Comparison of ENCODE assay signal across 8 mouse cellular contexts in genomic region chr7:81934267-81934745, GRCm38 (mm10). TPM values are rescaled to one million over a fixed set of nuclear protein-coding genes. Genes with fewer than 3 reads are reported as not detected.
DNase-seq lines count a peak whose midpoint lies in the region; ATAC-seq lines count a peak whose summit lies in the region.

Hdgfl3 (minus strand) TSS chr7:81934473.

- WGBS in neural tube, embryonic 11.5 days, result under 1% methylated on average over 43 of the region's 63 CpGs
- WGBS in embryonic facial prominence, embryonic 13.5 days, result under 1% methylated on average over 63 of the region's 63 CpGs
- under 1% methylated on average over 40 of the region's 63 CpGs for WGBS in limb, embryonic 11.5 days
- WGBS in midbrain, embryonic 14.5 days, result under 1% methylated on average over 55 of the region's 63 CpGs
- under 1% methylated on average over 53 of the region's 63 CpGs for WGBS in stomach, embryonic 16.5 days

- peaks cover 13% of the 10 kb centered on the region for H3K4me1 ChIP-seq in neural tube, embryonic 11.5 days (ENCODE audit: control insufficient read depth, insufficient read depth, low read length)
- H3K4me1 ChIP-seq in embryonic facial prominence, embryonic 13.5 days, result peaks cover 19% of the 10 kb centered on the region
- H3K4me1 ChIP-seq in limb, embryonic 11.5 days (ENCODE audit: control insufficient read depth, insufficient read depth, low read length), result peaks cover 6% of the 10 kb centered on the region; the same call in 1 of the 2 replicates
- peaks cover 26% of the 10 kb centered on the region for H3K4me1 ChIP-seq in midbrain, embryonic 14.5 days (ENCODE audit: control insufficient read depth, insufficient read depth, low read length)
- H3K4me1 ChIP-seq in stomach, embryonic 16.5 days (ENCODE audit: control insufficient read depth, insufficient read depth, low read length), result peaks cover 7% of the 10 kb centered on the region; the same call in 1 of the 2 replicates

- H3K36me3 ChIP-seq in neural tube, embryonic 11.5 days (ENCODE audit: control insufficient read depth, insufficient read depth, low read length), result no peaks in the 10 kb centered on the region
- no peaks in the 10 kb centered on the region for H3K36me3 ChIP-seq in embryonic facial prominence, embryonic 13.5 days
- H3K36me3 ChIP-seq in limb, embryonic 11.5 days (ENCODE audit: control insufficient read depth, insufficient read depth, low read length), result no peaks in the 10 kb centered on the region
- H3K36me3 ChIP-seq in midbrain, embryonic 14.5 days (ENCODE audit: control insufficient read depth, insufficient read depth, low read length), result no peaks in the 10 kb centered on the region
- no peaks in the 10 kb centered on the region for H3K36me3 ChIP-seq in stomach, embryonic 16.5 days (ENCODE audit: control insufficient read depth, insufficient read depth, low read length)

- H3K27me3 ChIP-seq in neural tube, embryonic 11.5 days (ENCODE audit: control insufficient read depth, insufficient read depth, low read length), result no peaks in the 10 kb centered on the region
- 0 out of 2 replicates have a peak, but pooled peaks cover 5% of the 10 kb centered on the region for H3K27me3 ChIP-seq in embryonic facial prominence, embryonic 13.5 days
- H3K27me3 ChIP-seq in limb, embryonic 11.5 days (ENCODE audit: control insufficient read depth, insufficient read depth, low read length), result no peaks in the 10 kb centered on the region
- H3K27me3 ChIP-seq in midbrain, embryonic 14.5 days (ENCODE audit: control insufficient read depth, insufficient read depth, low read length), result no peaks in the 10 kb centered on the region
- peaks cover 7% of the 10 kb centered on the region; the same call in 1 of the 2 replicates for H3K27me3 ChIP-seq in stomach, embryonic 16.5 days (ENCODE audit: control insufficient read depth, insufficient read depth, low read length)

- peak within 1 kb of the TSS; percentile 98 for H3K9ac ChIP-seq in neural tube, embryonic 11.5 days (ENCODE audit: low read length)
- H3K9ac ChIP-seq in embryonic facial prominence, embryonic 13.5 days, result peak within 1 kb of the TSS; percentile 96
- peak within 1 kb of the TSS; percentile 98 for H3K9ac ChIP-seq in limb, embryonic 11.5 days (ENCODE audit: low read length)
- H3K9ac ChIP-seq in midbrain, embryonic 14.5 days (replicated peaks; ENCODE audit: low read length), result peak within 1 kb of the TSS; percentile 100
- peak within 1 kb of the TSS; percentile 87 for H3K9ac ChIP-seq in stomach, embryonic 16.5 days (ENCODE audit: low read length)

- H3K9me3 ChIP-seq in neural tube, embryonic 11.5 days (ENCODE audit: control insufficient read depth, low read length), result no peaks in the 10 kb centered on the region
- H3K9me3 ChIP-seq in embryonic facial prominence, embryonic 13.5 days, result no peaks in the 10 kb centered on the region
- H3K9me3 ChIP-seq in limb, embryonic 11.5 days (ENCODE audit: control insufficient read depth, low read length), result no peaks in the 10 kb centered on the region
- no peaks in the 10 kb centered on the region for H3K9me3 ChIP-seq in midbrain, embryonic 14.5 days (ENCODE audit: control insufficient read depth, low read length)
- H3K9me3 ChIP-seq in stomach, embryonic 16.5 days (replicated peaks; ENCODE audit: control insufficient read depth, low read length), result no peaks in the 10 kb centered on the region

- peak; percentile 92 for DNase-seq in neural tube, embryonic 11.5 days (ENCODE audit: low spot score)
- no peak for DNase-seq in neural tube, embryonic 10.5 days (ENCODE audit: extremely low spot score, low spot score)
- peak; percentile 79 to 84 for DNase-seq in heart, adult 9 months (ENCODE audit: low spot score in 2 of 2)
- DNase-seq in kidney, adult 8-10 months, result peak; percentile 69 to 70
- peak; percentile 88 for DNase-seq in limb, embryonic 11.5 days (ENCODE audit: low spot score)
- peak; percentile 96 for DNase-seq in midbrain, embryonic 14.5 days

- peak; percentile 89 for ATAC-seq in neural tube, embryonic 11.5 days (ENCODE audit: insufficient read depth, low FRiP score, low TSS enrichment)
- peak; percentile 78 for ATAC-seq in embryonic facial prominence, embryonic 13.5 days (ENCODE audit: insufficient number of reproducible peaks, insufficient read depth, low FRiP score, low TSS enrichment, low read depth)
- peak; percentile 75 for ATAC-seq in limb, embryonic 11.5 days (ENCODE audit: insufficient number of reproducible peaks, low FRiP score, low TSS enrichment, low read depth)
- ATAC-seq in midbrain, embryonic 14.5 days (ENCODE audit: low FRiP score, low TSS enrichment), result peak; percentile 88
- ATAC-seq in stomach, embryonic 16.5 days (ENCODE audit: insufficient read depth, low FRiP score), result peak; percentile 82

- peak within 1 kb of the TSS; percentile 70 for H3K4me3 ChIP-seq in neural tube, embryonic 11.5 days (ENCODE audit: low read depth, low read length)
- peak within 1 kb of the TSS; percentile 88 for H3K4me3 ChIP-seq in embryonic facial prominence, embryonic 13.5 days
- peak within 1 kb of the TSS; percentile 92 for H3K4me3 ChIP-seq in limb, embryonic 11.5 days (ENCODE audit: low read depth, low read length)
- H3K4me3 ChIP-seq in midbrain, embryonic 14.5 days (replicated peaks; ENCODE audit: low read depth, low read length), result peak within 1 kb of the TSS; percentile 96
- H3K4me3 ChIP-seq in stomach, embryonic 16.5 days (replicated peaks; ENCODE audit: low read length), result peak within 1 kb of the TSS; percentile 77

- H3K27ac ChIP-seq in neural tube, embryonic 11.5 days (ENCODE audit: low read depth, low read length), result peak within 1 kb of the TSS; percentile 95
- peak within 1 kb of the TSS; percentile 94 for H3K27ac ChIP-seq in embryonic facial prominence, embryonic 13.5 days
- H3K27ac ChIP-seq in limb, embryonic 11.5 days (replicated peaks; ENCODE audit: low read depth, low read length), result peak within 1 kb of the TSS; percentile 93
- H3K27ac ChIP-seq in midbrain, embryonic 14.5 days (replicated peaks; ENCODE audit: low read depth, low read length), result peak within 1 kb of the TSS; percentile 99
- peak within 1 kb of the TSS; percentile 82 for H3K27ac ChIP-seq in stomach, embryonic 16.5 days (ENCODE audit: low read length)

- H3K4me2 ChIP-seq in neural tube, embryonic 11.5 days (ENCODE audit: low read depth), result peak within 1 kb of the TSS; percentile 80
- H3K4me2 ChIP-seq in embryonic facial prominence, embryonic 13.5 days, result peak within 1 kb of the TSS; percentile 80
- H3K4me2 ChIP-seq in limb, embryonic 11.5 days (ENCODE audit: low read depth, severe bottlenecking), result peak within 1 kb of the TSS; percentile 74
- H3K4me2 ChIP-seq in midbrain, embryonic 14.5 days (ENCODE audit: low read length), result peak within 1 kb of the TSS; percentile 79
- peak within 1 kb of the TSS; percentile 58 for H3K4me2 ChIP-seq in stomach, embryonic 16.5 days (ENCODE audit: low read depth, low read length)

RNA-seq across cellular contexts. Expression of gene Hdgfl3, which starts in this region (rescaled TPM):
- 37.5 and 40.3 TPM in 2 replicates for polyA plus RNA-seq in neural tube, embryonic 11.5 days (2014; fragmentation: Nextera tagmentation; extraction: Ambion mirVana)
- 22.2 and 24.0 TPM in 2 replicates for polyA plus RNA-seq in embryonic facial prominence, embryonic 13.5 days (2015; fragmentation: Nextera tagmentation; extraction: Ambion mirVana)
- 34.4 and 34.7 TPM in 2 replicates for polyA plus RNA-seq in limb, embryonic 11.5 days (2014; fragmentation: Nextera tagmentation; extraction: Ambion mirVana)
- polyA plus RNA-seq in midbrain, embryonic 14.5 days (2014; fragmentation: Nextera tagmentation; extraction: Ambion mirVana), result 99.2 and 99.4 TPM in 2 replicates
- 6.9 and 8.9 TPM in 2 replicates for polyA plus RNA-seq in stomach, embryonic 16.5 days (2015; fragmentation: Nextera tagmentation; extraction: Ambion mirVana)
